Mouse (Mus musculus): ENCODE results near the gene Rmdn3.

Rmdn3 gene

GRCm38 (mm10) chr2:119156681-119157572, at the start of gene Rmdn3:
Gene Rmdn3, minus strand, starts transcription at chr2:119157034.
- peak; percentile 86 to 94 for DNase-seq

- DNase-seq = no peak
Observed at GRCm38 (mm10) chr2:119203871-119204460, 47.1 kb upstream of the Rmdn3 start.

DNA sequence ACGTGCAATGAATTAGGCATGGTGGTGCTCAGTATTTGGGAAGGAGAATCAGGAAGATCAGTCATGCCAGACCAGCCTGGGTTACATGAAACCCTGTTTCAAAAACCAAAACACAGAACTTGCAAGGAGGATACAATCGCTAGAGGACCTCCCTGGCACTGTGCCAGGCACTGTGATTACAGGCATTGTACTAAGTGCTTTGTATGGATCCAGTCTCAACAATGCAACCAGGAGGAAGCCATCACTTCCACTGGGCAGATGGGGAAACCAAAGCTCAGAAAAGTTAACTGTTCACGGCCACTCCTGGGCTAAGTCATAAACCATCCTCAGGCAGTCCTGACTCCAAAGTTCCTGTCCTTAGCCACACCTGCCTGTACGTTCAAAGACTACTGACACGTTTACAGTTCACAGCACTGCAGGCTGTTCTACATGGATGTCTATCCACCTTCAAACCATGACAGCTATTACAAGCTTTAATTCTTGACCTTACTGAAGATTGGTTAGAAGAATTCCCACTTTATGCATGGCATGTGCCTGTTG, 46.1 kb upstream of the Rmdn3 start:
- no peak for DNase-seq

DNA sequence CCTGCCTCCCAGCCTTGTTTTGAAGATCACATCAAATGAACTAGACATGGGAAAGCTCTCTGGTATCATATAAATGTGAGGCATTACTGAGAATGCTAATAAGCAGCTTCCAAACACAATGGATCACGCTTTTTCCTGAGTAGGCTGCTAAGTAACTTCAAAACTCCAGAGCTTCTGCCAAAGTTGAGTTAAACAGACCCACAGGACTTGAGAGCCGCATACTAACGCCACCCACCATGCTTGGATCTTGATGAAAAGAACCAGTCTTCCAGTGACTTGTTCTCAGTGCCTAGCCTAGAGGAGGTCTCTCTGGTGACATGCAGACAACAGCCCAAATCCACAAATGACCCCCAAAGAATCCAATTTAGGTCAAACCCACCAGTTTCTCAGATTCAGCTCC, 42.1 kb upstream of the Rmdn3 start:
- no peak for DNase-seq

DNA sequence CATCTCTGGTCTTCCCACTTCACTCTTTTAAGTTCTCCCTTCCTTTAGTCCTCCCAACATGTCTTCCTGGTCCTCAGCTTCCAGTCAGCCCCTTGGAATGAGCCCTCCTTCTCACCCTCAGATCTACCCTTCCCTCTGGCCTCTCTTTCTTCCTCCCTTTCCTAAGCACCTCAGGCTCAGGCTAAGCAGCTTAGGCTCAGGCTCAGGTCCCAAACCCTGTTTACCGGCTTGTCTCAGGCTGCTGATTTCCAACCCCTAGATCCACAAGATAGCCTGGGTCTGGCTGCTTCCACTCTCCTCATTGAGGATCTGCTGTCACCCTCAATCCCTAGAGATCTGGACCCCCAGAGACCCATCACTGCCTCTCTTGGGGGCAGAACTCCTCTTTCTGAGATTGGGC, 41.2 kb upstream of the Rmdn3 start:
- no peak for DNase-seq

- DNase-seq = no peak
Observed at GRCm38 (mm10) chr2:119197493-119197892, 40.7 kb upstream of the Rmdn3 start.

DNA sequence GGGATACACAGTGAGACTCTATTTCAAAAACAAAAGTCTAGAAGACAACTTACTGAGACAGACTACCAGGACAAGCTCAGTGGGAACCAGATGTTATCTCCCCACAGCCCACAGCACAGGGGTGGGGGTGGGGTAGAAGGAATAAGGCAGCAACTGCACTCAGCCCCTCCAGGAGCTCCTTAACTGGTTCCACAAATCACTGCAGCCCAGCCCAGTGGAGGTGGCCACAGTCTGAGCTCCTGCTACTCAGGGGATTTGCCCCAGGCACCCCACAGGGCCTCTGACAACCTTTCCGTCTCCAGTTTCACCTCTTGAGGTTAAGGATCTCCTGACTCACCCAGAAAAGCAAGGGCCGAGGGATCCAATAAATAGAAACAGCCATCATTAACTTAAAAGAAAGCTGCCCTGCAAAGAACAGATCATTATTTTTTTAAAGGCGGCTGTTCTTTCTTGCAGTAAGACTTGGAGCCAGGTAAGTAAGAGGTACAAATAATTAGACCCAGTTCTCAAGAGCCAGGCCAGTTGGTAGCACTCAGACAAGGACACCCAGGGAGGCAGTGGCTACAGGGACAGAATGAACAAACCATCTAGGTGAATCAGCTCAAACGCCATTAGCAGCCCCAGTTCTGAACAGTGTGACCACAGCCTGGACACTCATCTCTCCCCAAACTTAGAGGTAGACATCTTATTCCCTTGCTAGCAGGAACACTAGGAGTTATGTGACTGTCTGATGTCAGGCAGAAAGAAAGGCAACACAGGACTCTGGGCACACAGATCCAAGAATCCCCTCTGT, 39.7 kb upstream of the Rmdn3 start:
- DNase-seq = no peak

GRCm38 (mm10) chr2:119194140-119194539, 37.3 kb upstream of the Rmdn3 start:
- DNase-seq = no peak

DNA sequence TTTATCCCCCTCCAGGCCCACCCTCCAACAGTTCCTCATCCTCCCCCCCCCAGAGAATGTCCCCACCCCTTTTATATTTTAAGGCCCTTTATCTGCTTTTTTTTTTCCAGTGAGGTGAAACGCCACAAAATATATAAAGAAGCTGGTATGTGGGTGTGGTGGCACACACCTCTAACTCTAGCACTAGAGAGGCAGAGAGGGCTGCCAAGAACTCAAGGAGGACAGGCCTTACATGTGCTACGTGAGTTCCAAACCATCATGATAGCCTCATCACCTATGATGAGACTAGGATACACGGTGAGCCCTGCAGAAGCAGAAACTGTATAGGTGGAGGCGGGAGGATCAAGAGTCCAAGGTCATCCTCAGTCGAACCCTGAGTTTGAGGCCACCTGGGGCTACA, 34.1 kb upstream of the Rmdn3 start:
- no peak for DNase-seq

GRCm38 (mm10) chr2:119189029-119189710, 32.3 kb upstream of the Rmdn3 start:
- peak; percentile 68 to 87 for DNase-seq

DNA sequence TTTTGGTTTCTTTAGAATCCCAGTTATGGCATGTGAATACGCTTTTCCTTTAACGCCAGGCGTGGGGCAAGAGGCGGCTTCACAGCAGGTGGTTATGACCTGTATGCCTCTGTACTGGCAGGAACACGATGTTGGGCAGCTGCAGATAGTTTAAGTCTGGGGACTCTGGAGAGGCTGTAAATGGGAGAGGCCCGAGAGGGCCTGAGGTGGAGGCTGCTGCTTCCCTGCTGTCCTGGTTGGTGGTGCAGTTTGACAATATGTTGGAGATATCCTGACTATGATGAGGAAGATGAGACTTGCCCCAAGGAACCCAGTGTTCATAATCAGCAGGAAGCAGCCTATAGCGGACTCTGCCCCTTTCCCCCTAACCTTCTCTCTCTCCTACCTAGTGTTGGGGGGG, 26.1 kb upstream of the Rmdn3 start:
- DNase-seq = no peak

- DNase-seq = no peak
Observed at GRCm38 (mm10) chr2:119177384-119177939, 20.6 kb upstream of the Rmdn3 start.

- no peak for DNase-seq
Observed at GRCm38 (mm10) chr2:119176761-119177160, 19.9 kb upstream of the Rmdn3 start.

DNA sequence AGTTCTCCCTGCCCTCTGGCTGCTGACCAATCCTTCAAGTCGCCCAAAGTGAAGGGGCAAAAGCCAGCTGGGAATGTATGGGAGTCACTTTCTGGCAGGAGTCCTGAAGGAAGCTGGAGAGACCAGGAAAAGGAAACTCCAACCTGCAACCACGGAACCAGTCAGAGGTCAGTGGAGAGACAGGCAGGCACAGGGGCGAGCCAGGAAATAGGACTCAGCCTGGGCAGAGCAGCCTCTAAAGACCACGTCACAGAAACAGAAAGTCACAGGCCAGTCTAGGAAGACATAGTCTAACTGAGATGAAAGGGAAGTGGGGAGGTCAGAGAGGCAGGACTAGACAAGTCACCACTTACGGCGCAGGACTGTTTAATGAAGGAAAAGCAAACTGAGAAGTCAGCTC, 18.8 kb upstream of the Rmdn3 start:
- no peak for DNase-seq

GRCm38 (mm10) chr2:119174866-119175265, 18.0 kb upstream of the Rmdn3 start:
- DNase-seq = no peak

- no peak for DNase-seq
Observed at GRCm38 (mm10) chr2:119173991-119174651, 17.3 kb upstream of the Rmdn3 start, which contains the start of gene Gm14137. Gene Gm14137, plus strand, starts transcription at chr2:119174509.

DNA sequence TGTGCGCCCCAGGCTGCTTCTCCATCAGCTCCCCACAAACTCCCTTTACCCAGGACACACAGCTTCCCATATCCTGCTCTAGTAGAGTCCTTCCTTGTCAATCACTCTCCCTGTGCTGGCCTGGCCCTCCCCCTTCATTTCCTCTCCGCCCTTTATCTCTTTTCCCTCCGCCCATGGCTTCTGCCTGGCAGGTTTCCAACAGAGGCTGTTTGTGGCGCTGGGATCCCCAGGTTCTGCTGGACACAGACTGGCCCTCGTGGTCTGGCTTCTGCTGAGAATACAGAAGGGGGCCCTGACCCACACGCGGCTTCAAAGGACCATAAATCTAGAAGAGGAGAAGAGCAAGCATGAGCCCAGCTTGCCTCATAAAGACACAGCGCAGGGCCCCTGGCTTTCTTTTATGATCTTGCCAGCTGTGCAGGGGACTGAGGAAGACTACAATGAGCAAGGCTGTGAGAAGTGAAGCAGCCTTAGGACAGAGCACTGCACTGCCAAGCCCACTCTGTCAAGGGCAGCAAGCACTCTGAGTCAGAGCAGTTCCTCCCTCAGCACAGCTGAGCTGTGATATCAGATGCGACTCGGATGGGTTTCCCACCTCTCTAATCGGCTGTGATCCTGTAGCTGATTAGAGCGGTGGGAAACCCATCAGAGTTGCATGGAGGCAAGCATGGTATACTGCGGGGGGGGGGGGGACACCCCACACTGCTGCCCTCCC, 16.2 kb upstream of the Rmdn3 start:
- DNase-seq = no peak

- DNase-seq = no peak
Observed at GRCm38 (mm10) chr2:119172446-119172845, 15.6 kb upstream of the Rmdn3 start.

DNA sequence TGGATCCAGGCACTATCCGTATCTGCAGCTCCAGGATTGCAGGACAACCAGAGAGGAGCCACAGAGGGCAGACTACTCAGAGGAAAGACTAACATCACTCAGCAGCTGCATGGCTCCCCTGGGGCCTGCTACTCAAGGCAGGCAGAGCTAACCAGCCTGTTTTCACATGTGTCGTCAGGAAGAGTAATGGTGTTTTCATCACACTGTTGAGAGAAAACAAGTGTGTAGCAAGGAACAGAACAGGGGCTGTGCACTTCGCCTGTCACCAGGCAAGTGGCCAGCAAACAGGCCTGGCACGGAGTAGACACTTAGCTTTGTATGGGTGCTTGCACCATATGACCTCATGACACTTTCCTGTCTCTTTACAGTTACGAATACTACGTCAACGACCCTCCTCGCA, 14.7 kb upstream of the Rmdn3 start:
- no peak for DNase-seq

GRCm38 (mm10) chr2:119170282-119170681, 13.4 kb upstream of the Rmdn3 start:
- no peak for DNase-seq

- DNase-seq = no peak
Observed at GRCm38 (mm10) chr2:119167866-119168256, 11.0 kb upstream of the Rmdn3 start.

Data from spleen, adult 18-20 months (tissue).